Mouse (Mus musculus): ENCODE data around the gene Lbhd2.

Gene Lbhd2

GRCm38 (mm10) chr12:111447898-111448760 lies 41.5 kb downstream of the Lbhd2 start:
- DNase-seq (ENCODE audit: low spot score), result no peak

GRCm38 (mm10) chr12:111448931-111449705 lies 42.5 kb downstream of the Lbhd2 start:
- no peak for DNase-seq (ENCODE audit: low spot score)

GRCm38 (mm10) chr12:111450359-111450758 lies 43.8 kb downstream of the Lbhd2 start:
- no peak for DNase-seq (ENCODE audit: low spot score)

- DNase-seq (ENCODE audit: low spot score), result no peak
Observed at GRCm38 (mm10) chr12:111451561-111451960, 45.0 kb downstream of the Lbhd2 start.

- no peak for DNase-seq (ENCODE audit: low spot score)
Observed at GRCm38 (mm10) chr12:111454021-111454420, 47.4 kb downstream of the Lbhd2 start.

- no peak for DNase-seq (ENCODE audit: low spot score)
Observed at GRCm38 (mm10) chr12:111454543-111455280, 48.1 kb downstream of the Lbhd2 start.

- DNase-seq (ENCODE audit: low spot score), result no peak
Observed at GRCm38 (mm10) chr12:111455311-111455846, 48.8 kb downstream of the Lbhd2 start.

GRCm38 (mm10) chr12:111455860-111456259 lies 49.3 kb downstream of the Lbhd2 start:
- no peak for DNase-seq (ENCODE audit: low spot score)

GRCm38 (mm10) chr12:111457742-111458141 lies 51.1 kb downstream of the Lbhd2 start:
- DNase-seq (ENCODE audit: low spot score), result no peak
